Mouse (Mus musculus): ENCODE results near the gene Dmgdh.

DNA sequence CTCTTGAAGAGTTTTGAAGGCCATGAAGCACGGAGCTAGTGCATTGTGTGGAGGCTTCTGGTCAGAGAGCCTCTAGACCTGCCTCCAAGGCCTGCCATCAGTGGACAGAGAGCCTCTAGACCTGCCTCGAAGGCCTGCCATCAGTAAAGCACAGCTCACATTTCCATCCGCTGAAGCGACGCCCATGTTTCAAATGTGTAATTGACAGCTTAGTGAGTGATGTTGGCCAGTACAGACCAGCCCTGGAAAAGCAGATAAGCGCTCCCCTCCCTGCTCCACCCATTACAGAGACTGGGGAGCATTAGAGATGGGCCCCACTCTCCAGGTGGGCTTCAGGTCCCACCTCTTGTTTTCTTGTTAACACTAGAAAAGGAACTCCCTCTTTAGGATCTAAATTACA lies 83.3 kb downstream of the Dmgdh start:
- TF ChIP-seq POLR2A (IDR thresholded peaks at IDR 0.05; ENCODE audit: low read depth, low read length), result no peak
- no peak for TF ChIP-seq CTCF (IDR thresholded peaks at IDR 0.05; ENCODE audit: borderline replicate concordance, insufficient read depth, low read length)

All from embryonic fibroblast, embryonic 13.5 days (primary cell).